Comparison of ENCODE assay signal across 7 mouse cellular contexts in the genomic region with DNA sequence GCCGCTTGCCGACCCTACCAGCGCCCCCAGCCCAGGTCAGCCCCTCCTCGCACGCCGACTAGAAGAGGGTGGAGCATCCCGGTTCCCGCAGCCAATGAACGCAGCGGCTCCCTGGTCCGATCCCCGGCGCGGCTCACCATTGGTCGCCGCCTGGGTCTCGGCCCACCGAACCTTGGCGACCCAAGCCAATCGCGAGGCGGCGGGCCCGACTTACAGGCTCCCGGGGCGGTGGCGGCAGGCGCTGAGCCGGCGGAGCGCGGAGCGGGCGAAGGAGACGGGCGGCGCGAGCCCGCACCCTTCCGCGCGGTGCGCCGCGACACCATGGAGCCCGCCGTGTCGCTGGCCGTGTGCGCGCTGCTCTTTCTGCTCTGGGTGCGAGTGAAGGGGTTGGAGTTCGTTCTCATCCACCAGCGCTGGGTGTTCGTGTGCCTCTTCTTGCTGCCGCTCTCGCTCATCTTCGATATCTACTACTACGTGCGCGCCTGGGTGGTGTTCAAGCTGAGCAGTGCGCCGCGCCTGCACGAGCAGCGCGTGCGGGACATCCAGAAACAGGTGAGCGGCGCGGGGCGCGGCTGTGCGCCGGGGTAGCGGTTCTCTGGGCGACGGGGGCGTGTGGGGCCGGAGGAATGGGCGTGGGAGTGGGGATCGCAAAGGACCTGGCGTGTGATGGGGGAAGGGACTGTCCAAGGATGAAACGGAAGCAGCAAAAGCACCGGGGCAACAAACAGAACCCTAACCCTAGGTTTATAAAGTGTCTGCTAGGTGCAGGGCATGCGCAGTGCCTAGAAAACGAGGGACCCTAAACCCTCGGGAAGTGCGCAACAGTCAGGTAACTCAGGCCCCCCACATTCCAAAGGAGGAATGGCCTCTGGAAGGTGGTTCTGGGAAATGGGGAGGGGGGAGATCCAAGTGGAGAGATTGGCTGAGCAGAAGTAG. TPM values are rescaled to one million over a fixed set of nuclear protein-coding genes. Genes with fewer than 3 reads are reported as not detected.
DNase-seq lines count a peak whose midpoint lies in the region; ATAC-seq and TF ChIP-seq lines count a peak whose summit lies in the region.

A gene (plus strand): TSS at position 193 of the 936 bp plus-strand sequence.

- WGBS in embryonic facial prominence, embryonic 12.5 days: under 1% methylated on average over 89 of the region's 89 CpGs
- under 1% methylated on average over 89 of the region's 89 CpGs for WGBS in kidney, adult 2 months
- WGBS in limb, embryonic 12.5 days: under 1% methylated on average over 77 of the region's 89 CpGs
- WGBS in midbrain, embryonic 15.5 days: under 1% methylated on average over 89 of the region's 89 CpGs
- WGBS in spleen, adult 2 months: under 1% methylated on average over 89 of the region's 89 CpGs

- peak; percentile 22 for TF ChIP-seq POLR2A in kidney, adult 2 months (IDR thresholded peaks at IDR 0.05; ENCODE audit: low read depth, low read length)
- TF ChIP-seq POLR2A in spleen, adult 2 months (IDR thresholded peaks at IDR 0.05; ENCODE audit: low read depth, low read length): peak; percentile 9; the same call in 1 of the 2 replicates

- no peak for TF ChIP-seq CTCF in kidney, adult 2 months (conservative IDR thresholded peaks at IDR 0.05; ENCODE audit: insufficient read depth, insufficient read length, low read depth, low read length)
- TF ChIP-seq CTCF in spleen, adult 2 months (IDR thresholded peaks at IDR 0.05; ENCODE audit: extremely low read depth, insufficient read depth, insufficient read length, insufficient replicate concordance): no peak

- H3K36me3 ChIP-seq in embryonic facial prominence, embryonic 12.5 days: peaks cover 22% of the 10 kb centered on the region
- no peaks in the 10 kb centered on the region; the same call in 1 of the 2 replicates for H3K36me3 ChIP-seq in kidney, adult 2 months (ENCODE audit: control insufficient read depth, insufficient read depth, low read length)
- peaks cover 29% of the 10 kb centered on the region for H3K36me3 ChIP-seq in limb, embryonic 12.5 days
- peaks cover 4% of the 10 kb centered on the region for H3K36me3 ChIP-seq in midbrain, embryonic 15.5 days (replicated peaks)
- no peaks in the 10 kb centered on the region for H3K36me3 ChIP-seq in spleen, adult 2 months (ENCODE audit: control insufficient read depth, insufficient read depth, low read length)

- H3K9me3 ChIP-seq in embryonic facial prominence, embryonic 12.5 days: no peaks in the 10 kb centered on the region
- no peaks in the 10 kb centered on the region for H3K9me3 ChIP-seq in limb, embryonic 12.5 days
- no peaks in the 10 kb centered on the region for H3K9me3 ChIP-seq in midbrain, embryonic 15.5 days

- H3K9ac ChIP-seq in embryonic facial prominence, embryonic 12.5 days: peak within 1 kb of the TSS; percentile 85
- peak within 1 kb of the TSS; percentile 73 for H3K9ac ChIP-seq in limb, embryonic 12.5 days (replicated peaks)
- peak within 1 kb of the TSS; percentile 81 for H3K9ac ChIP-seq in midbrain, embryonic 15.5 days

- peak; percentile 97 for DNase-seq in adrenal gland, postnatal 25 days
- DNase-seq in heart, adult 18-20 months: peak; percentile 81 to 90
- DNase-seq in kidney, adult 2 months: peak; percentile 96
- DNase-seq in spleen, adult 2 months (ENCODE audit: low read depth in 1 of 2, low spot score in 2 of 2): peak; percentile 45 to 75

- peaks cover 31% of the 10 kb centered on the region for H3K4me1 ChIP-seq in embryonic facial prominence, embryonic 12.5 days
- peaks cover 17% of the 10 kb centered on the region for H3K4me1 ChIP-seq in kidney, adult 2 months (ENCODE audit: control insufficient read depth, insufficient read depth, low read length)
- H3K4me1 ChIP-seq in limb, embryonic 12.5 days (replicated peaks): peaks cover 32% of the 10 kb centered on the region
- peaks cover 46% of the 10 kb centered on the region for H3K4me1 ChIP-seq in midbrain, embryonic 15.5 days
- H3K4me1 ChIP-seq in spleen, adult 2 months (ENCODE audit: control insufficient read depth, insufficient read depth, insufficient read length): no peaks in the 10 kb centered on the region; the same call in none of the 2 replicates

- H3K4me3 ChIP-seq in embryonic facial prominence, embryonic 12.5 days: peak within 1 kb of the TSS; percentile 94
- H3K4me3 ChIP-seq in kidney, adult 2 months (ENCODE audit: insufficient read depth, low read depth, low read length): peak within 1 kb of the TSS; percentile 81
- H3K4me3 ChIP-seq in limb, embryonic 12.5 days (replicated peaks): peak within 1 kb of the TSS; percentile 93
- peak within 1 kb of the TSS; percentile 94 for H3K4me3 ChIP-seq in midbrain, embryonic 15.5 days
- H3K4me3 ChIP-seq in spleen, adult 2 months (ENCODE audit: extremely low read depth, insufficient read depth, insufficient read length): peak within 1 kb of the TSS; percentile 62

- H3K4me2 ChIP-seq in embryonic facial prominence, embryonic 12.5 days (replicated peaks): peak within 1 kb of the TSS; percentile 61
- peak within 1 kb of the TSS; percentile 91 for H3K4me2 ChIP-seq in limb, embryonic 12.5 days
- H3K4me2 ChIP-seq in midbrain, embryonic 15.5 days: peak within 1 kb of the TSS; percentile 84

- ATAC-seq in embryonic facial prominence, embryonic 12.5 days (ENCODE audit: insufficient number of reproducible peaks, insufficient read depth, low FRiP score, low TSS enrichment): peak; percentile 98
- peak; percentile 96 for ATAC-seq in limb, embryonic 12.5 days (ENCODE audit: insufficient number of reproducible peaks, insufficient read depth, low FRiP score, low TSS enrichment, low read depth)
- ATAC-seq in midbrain, embryonic 15.5 days (replicated peaks): peak; percentile 99

- peak within 1 kb of the TSS; percentile 90 for H3K27ac ChIP-seq in embryonic facial prominence, embryonic 12.5 days
- peak within 1 kb of the TSS; percentile 65 for H3K27ac ChIP-seq in kidney, adult 2 months (ENCODE audit: insufficient read depth, low read depth, low read length)
- peak within 1 kb of the TSS; percentile 90 for H3K27ac ChIP-seq in limb, embryonic 12.5 days
- H3K27ac ChIP-seq in midbrain, embryonic 15.5 days: peak within 1 kb of the TSS; percentile 90
- H3K27ac ChIP-seq in spleen, adult 2 months (ENCODE audit: insufficient read depth, low read length): peak within 1 kb of the TSS; percentile 1; the same call in 1 of the 2 replicates

- H3K27me3 ChIP-seq in embryonic facial prominence, embryonic 12.5 days: no peaks in the 10 kb centered on the region
- no peaks in the 10 kb centered on the region for H3K27me3 ChIP-seq in kidney, adult 2 months (replicated peaks; ENCODE audit: control insufficient read depth, insufficient read depth, low read length)
- no peaks in the 10 kb centered on the region for H3K27me3 ChIP-seq in limb, embryonic 12.5 days
- no peaks in the 10 kb centered on the region for H3K27me3 ChIP-seq in midbrain, embryonic 15.5 days (replicated peaks)
- H3K27me3 ChIP-seq in spleen, adult 2 months (ENCODE audit: control insufficient read depth, insufficient read depth, low read length): no peaks in the 10 kb centered on the region

RNA-seq across cellular contexts. Expression of the gene that starts here (rescaled TPM):
- 428 and 448 TPM in 2 replicates for total RNA-seq in adrenal gland, postnatal 25 days (2021)
- 5.5 and 6.0 TPM in 2 replicates for polyA plus RNA-seq in embryonic facial prominence, embryonic 12.5 days (2016; fragmentation: Nextera tagmentation; extraction: Ambion mirVana)
- 1 to 10 TPM; 1.5 to 2.5 TPM for total RNA-seq in heart, adult 18-20 months (2021)
- polyA plus RNA-seq in kidney, adult 2 months (2012; rRNA removed): 242 and 276 TPM in 2 replicates
- polyA plus RNA-seq in limb, embryonic 12.5 days (2016; fragmentation: Nextera tagmentation; extraction: Ambion mirVana): 6.3 and 6.6 TPM in 2 replicates
- polyA plus RNA-seq in midbrain, embryonic 15.5 days (2015; fragmentation: Nextera tagmentation; extraction: Ambion mirVana): 6.0 and 6.2 TPM in 2 replicates
- 22.7 and 31.7 TPM in 2 replicates for polyA plus RNA-seq in spleen, adult 2 months (2012; rRNA removed)

Comparison
In these comparisons a context has a peak if more than half of its experiments do, and no peak if none do; other contexts are left out.
1. Peak in every context shown above with its lines: DNase-seq, ATAC-seq, H3K4me3 ChIP-seq and H3K27ac ChIP-seq.
2. RNA of the gene that starts here (total RNA-seq): 428 to 448 TPM in adrenal gland, postnatal 25 days; 1.5 to 2.5 TPM in heart, adult 18-20 months; every median in the first group is over 100 times any median in the second.
3. H3K27ac ChIP-seq: peak in every context shown above with its lines; median percentile 90 in embryonic facial prominence, embryonic 12.5 days; 90 in limb, embryonic 12.5 days; 90 in midbrain, embryonic 15.5 days; 65 in kidney, adult 2 months; 1 in spleen, adult 2 months.